Mouse (Mus musculus): Measurements from ENCODE around the gene Ttll13.

Gene Ttll13

GRCm38 (mm10) chr7:80268897-80269750 lies 22.9 kb downstream of the Ttll13 start, which contains the start of gene Vps33b:
Gene Vps33b (plus strand): TSS chr7:80269649.
- DNase-seq (ENCODE audit: low spot score): peak; percentile 90

DNA sequence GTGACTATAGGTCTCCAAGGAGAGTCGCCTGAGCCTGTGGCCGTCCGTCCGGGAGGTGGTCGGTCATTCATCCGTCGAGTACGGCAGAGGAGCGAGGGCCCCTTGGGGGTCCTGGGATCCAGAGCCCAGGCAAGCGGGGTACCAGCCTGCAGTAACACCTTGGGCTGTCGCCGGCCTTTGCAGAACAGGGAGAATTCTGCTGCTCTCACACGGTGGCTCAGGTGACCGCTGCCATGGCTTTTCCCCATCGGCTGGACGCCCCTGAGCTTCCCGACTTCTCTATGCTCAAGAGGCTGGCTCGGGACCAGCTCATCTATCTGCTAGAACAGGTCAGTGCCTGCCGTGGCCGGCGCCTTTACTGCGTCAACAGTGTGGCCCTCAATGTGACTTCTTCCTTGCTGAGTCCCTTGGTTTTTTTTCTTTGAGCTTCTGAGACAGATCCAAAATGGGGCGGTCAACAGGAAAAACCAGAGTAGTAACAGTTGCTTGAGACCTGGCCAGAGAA lies 23.6 kb downstream of the Ttll13 start:
- DNase-seq (ENCODE audit: low spot score): no peak

GRCm38 (mm10) chr7:80273456-80273855 lies 27.3 kb downstream of the Ttll13 start:
- no peak for DNase-seq (ENCODE audit: low spot score)

DNA sequence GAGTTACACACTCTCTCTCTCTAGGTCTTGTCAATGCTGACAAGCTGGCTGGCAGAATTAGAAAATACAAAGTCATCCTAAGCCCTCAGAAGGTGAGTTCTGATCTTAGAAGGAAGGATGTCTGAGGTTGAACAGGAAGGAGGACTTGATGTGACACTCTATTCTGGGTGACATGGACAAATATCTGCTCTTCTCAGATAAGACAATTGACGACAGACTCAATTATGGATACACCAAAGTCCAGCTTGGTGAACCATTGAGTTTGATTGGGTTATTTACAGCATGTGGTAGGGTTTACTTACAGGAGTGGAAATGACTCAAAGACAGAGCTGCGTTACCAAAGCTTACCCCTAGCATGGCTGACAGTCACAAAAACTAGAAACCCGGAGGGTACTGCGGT lies 30.2 kb downstream of the Ttll13 start:
- no peak for DNase-seq (ENCODE audit: low spot score)

- no peak for DNase-seq (ENCODE audit: low spot score)
Observed at GRCm38 (mm10) chr7:80280032-80280431, 33.9 kb downstream of the Ttll13 start.

DNA sequence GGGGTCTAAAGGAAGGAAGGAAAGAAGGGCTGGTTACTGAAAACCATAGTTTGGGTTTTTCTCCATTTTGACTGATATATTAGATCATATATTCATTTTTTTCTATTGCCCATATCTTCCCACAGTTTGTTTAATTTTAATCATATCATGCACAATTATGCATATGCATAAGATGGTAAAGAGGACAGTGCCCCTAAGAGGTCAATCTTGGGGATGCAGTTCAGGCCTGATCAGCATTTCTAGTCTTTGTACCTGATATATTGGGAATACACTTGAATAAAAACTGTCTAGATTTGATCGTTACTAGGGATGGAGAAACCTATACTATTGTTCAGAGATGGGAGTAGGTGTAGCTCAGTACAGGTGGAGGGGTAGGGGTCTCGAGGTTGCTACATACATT lies 34.8 kb downstream of the Ttll13 start:
- DNase-seq (ENCODE audit: low spot score): no peak

- no peak for DNase-seq (ENCODE audit: low spot score)
Observed at GRCm38 (mm10) chr7:80281646-80282045, 35.5 kb downstream of the Ttll13 start.

DNA sequence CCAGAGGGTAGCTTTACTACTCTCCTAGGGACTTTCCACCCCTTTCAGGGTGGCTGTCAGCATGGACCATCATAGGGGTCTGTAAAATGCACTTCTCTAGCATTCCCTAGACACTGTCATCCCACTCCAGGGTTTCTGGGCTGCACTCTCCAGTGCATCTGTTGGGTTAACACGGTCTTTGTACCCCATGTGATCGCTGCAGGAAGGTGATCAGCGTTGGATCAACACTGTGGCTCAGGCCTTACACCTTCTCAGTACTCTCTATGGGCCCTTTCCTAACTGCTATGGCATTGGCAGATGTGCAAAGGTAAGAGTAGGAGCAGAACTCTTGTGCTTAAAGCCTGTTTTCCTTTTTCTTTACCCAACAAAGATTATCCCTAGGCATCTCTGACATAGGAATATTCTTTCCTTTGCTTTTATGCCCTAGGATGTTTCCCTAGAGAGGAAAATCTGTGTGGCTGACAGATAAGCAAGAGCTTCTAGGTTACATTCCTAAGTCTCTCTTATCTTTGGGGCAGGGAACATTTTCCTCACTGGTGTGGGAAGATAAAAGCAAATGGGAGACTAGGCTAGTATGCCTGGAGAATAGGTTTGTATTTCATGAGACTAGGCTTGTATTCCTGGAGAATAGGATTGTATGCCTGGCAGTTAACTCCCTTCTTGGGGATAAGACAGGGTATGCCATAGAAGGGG lies 37.2 kb downstream of the Ttll13 start:
- no peak for DNase-seq (ENCODE audit: low spot score)

DNA sequence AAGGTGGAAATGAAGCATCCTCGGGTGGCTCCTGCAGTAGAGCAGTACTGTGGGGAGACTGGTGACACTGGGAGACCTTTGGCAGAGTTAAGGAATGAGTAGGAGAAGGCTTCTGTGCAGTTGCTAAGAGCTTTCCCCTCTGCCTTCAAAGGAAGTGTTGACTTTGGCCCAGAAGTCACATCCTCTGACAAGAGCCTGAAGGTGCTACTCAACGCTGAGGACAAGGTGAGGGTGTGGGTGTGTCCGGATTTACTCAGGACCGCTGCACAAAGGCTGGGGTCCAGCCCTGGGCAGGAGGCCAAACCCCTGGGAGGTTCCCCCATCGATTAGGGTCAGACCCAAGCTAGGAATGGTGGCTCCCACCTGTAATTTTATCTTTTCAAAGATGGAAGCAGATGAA lies 38.2 kb downstream of the Ttll13 start:
- no peak for DNase-seq (ENCODE audit: low spot score)

- DNase-seq (ENCODE audit: low spot score): no peak
Observed at GRCm38 (mm10) chr7:80285725-80286124, 39.5 kb downstream of the Ttll13 start.

DNA sequence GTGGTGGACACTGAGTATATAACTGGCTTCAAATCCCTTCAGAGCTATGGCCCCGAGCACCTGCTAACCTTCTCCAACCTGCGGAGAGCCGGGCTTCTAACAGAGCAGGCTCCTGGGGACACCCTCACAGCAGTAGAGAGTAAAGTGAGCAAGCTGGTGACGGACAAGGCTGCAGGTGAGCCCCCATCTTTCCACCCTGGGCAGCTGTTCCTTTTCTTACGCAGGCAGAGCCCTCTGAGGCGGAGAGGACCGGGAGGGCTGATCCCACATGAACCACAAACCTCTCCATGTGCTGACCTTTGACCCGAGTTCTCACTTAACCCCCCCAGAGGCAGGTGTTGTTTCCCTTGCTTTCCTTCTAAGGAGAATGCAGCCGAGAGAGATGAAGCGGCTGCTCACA lies 41.6 kb downstream of the Ttll13 start:
- DNase-seq (ENCODE audit: low spot score): no peak

GRCm38 (mm10) chr7:80294062-80294763 lies 48.0 kb downstream of the Ttll13 start, which contains the start of gene Prc1:
Gene Prc1 (plus strand): TSS chr7:80294450.
- peak; percentile 92 for DNase-seq (ENCODE audit: low spot score)

- no peak for DNase-seq (ENCODE audit: low spot score)
Observed at GRCm38 (mm10) chr7:80294764-80295648, 48.8 kb downstream of the Ttll13 start.

GRCm38 (mm10) chr7:80296462-80296861 lies 50.3 kb downstream of the Ttll13 start:
- no peak for DNase-seq (ENCODE audit: low spot score)

DNA sequence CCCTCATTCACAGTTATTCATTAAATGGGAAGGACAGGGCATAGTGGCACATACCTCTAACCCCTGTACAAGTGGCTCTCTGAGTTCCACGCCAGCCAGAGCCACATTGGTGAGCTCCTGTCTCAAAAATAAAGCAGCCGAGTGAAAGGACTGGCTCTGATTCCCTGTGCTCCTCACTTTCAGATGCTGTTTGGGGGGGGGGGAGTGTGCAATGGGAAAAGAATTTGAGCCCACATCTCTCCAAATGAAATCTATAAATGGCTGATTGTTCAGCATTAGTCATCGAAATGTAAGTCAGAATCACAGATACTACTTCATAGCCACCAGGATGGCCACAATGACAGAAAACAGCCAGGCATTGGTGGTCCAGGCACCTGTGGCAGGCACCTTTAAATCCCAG lies 50.9 kb downstream of the Ttll13 start:
- DNase-seq (ENCODE audit: low spot score): no peak

DNA sequence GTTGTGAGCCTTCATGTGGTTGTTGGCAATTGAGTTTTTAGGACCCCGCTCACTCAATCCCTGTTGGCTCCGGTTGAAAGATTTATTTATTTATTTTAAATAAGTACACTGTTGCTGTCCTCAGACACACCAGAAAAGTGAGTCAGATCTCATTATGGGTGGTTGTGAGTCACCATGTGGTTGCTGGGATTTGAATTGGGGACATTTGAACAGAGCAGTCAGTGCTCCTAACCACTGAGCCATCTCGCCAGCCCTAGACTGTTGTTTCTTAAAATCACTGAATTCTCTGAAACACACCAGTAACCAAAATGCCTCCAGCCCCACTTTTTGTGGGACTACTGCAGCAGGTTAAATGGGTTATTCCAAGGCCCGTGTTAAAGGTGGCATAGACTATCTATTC lies 52.6 kb downstream of the Ttll13 start:
- DNase-seq (ENCODE audit: low spot score): no peak

- DNase-seq (ENCODE audit: low spot score): no peak
Observed at GRCm38 (mm10) chr7:80299568-80299967, 53.4 kb downstream of the Ttll13 start.

DNA sequence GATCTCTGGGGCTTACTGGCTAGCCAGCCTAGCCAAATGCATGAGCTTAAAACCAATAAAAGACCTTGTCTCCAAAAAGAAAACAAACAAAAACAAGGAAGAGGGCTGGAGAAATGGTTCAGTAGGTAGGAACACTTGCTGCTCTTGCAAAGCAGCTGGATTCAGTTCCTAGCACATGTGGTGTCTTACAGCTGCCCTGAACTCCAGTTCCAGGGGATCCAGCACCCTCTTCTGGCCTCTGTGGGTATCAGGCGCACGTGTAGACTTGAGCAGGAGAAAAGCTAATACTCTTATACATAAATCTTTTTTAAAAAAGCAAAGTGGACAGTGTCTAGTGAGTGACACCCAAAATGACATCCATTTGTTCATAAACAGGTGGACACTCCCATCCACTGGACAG lies 55.3 kb downstream of the Ttll13 start:
- DNase-seq (ENCODE audit: low spot score): no peak

DNA sequence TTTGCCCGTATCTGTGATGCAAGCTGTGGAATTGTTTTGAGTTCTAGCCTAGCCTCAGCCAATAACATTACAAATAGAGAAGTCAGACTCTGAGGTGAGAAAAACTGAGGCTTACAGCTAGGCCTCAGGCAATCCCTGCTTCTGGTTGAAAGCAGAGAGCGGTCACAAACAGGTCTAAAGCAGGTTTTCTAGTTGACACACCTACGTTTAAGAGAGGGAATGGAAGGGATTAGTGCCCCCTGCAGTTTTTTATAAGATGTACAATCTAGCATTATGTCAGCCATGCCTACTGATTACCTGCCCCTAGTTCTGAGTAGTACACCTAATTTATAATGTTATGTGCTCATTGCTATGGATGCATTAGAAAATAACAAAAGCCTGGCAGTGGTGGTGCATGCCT lies 61.6 kb downstream of the Ttll13 start:
- no peak for DNase-seq (ENCODE audit: low spot score)
